Mouse (Mus musculus) myocyte (in vitro differentiated cells): ENCODE data around the gene Myh2.

Experiments
- TCF12 ChIP-seq: IDR thresholded peaks from one replicate; pipeline ENCODE4 v1.6.1; 2011; ENCODE audit warnings: mild to moderate bottlenecking, control low read depth; ENCODE audit not compliant: poor library complexity, insufficient read depth, severe bottlenecking
- TCF3 ChIP-seq: IDR thresholded peaks from one replicate; pipeline ENCODE4 v1.6.1; 2011; ENCODE audit warnings: low read depth, control low read depth; ENCODE audit not compliant: insufficient read length

DNA sequence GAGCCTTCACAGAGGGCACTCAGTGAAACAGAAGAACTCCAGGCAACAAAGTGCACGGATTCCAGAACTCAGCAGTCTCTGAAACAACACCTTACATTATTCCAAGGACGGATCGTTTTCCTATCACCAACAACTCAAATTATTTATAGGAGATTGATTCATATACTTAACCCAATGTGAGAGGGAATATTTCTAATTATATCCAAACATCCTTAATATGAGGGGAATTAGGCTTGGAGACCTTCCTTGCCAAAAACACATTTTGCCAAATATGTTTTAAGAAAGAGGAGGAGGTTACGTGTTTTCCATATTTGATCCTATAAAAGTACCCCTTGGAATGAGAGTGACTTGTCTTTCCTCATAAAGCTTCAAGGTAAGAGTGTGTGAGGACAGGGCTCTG, 28.9 kb downstream of the Myh2 start, which contains the start of gene Myh1:
- TF ChIP-seq TCF3: no peak
- no peak for TF ChIP-seq TCF12
